Mouse (Mus musculus): Measurements from ENCODE around the gene Ttc7b.

GRCm38 (mm10) chr12:100260151-100260550 lies 260.5 kb downstream of the Ttc7b start:
- TF ChIP-seq CTCF (IDR thresholded peaks at IDR 0.05), result no peak
- no peak for TF ChIP-seq EP300 (IDR thresholded peaks at IDR 0.05; ENCODE audit: insufficient read depth, low read depth, low read length)
- no peak for TF ChIP-seq POLR2A (IDR thresholded peaks at IDR 0.05; ENCODE audit: insufficient read depth, low read depth, low read length)

Measured in heart, adult 2 months (tissue).